Mouse (Mus musculus) spleen, adult 12 weeks (tissue): ENCODE data around the gene Serpina5.
"Not testable (repeated sequence)": the region's sequence is repeated elsewhere in the genome, so short reads cannot be mapped to it uniquely, and the experiment has no call there.

Experiments
- DNase-seq: peaks from one replicate; pipeline ENCODE4 v3.0.0; 2022; ENCODE audit warnings: low spot score

Gene Serpina5

GRCm38 (mm10) chr12:104100768-104101167, at the start of gene Serpina5:
TSS of gene Serpina5 (plus strand) at chr12:104101113.
- no peak for DNase-seq

- DNase-seq = no peak
Observed at GRCm38 (mm10) chr12:104053995-104054394, 46.9 kb upstream of the Serpina5 start.

- DNase-seq = no peak
Observed at GRCm38 (mm10) chr12:104055755-104056154, 45.2 kb upstream of the Serpina5 start.

- no peak for DNase-seq
Observed at GRCm38 (mm10) chr12:104057050-104057449, 43.9 kb upstream of the Serpina5 start.

GRCm38 (mm10) chr12:104057531-104057930, 43.4 kb upstream of the Serpina5 start:
- no peak for DNase-seq

GRCm38 (mm10) chr12:104060126-104060525, 40.8 kb upstream of the Serpina5 start:
- no peak for DNase-seq

- DNase-seq = no peak
Observed at GRCm38 (mm10) chr12:104061862-104062261, 39.1 kb upstream of the Serpina5 start.

GRCm38 (mm10) chr12:104064532-104064931, 36.4 kb upstream of the Serpina5 start:
- DNase-seq = no peak

GRCm38 (mm10) chr12:104064996-104065395, 35.9 kb upstream of the Serpina5 start:
- DNase-seq = no peak

GRCm38 (mm10) chr12:104066241-104066640, 34.7 kb upstream of the Serpina5 start:
- no peak for DNase-seq

GRCm38 (mm10) chr12:104067549-104067948, 33.4 kb upstream of the Serpina5 start:
- DNase-seq = no peak

GRCm38 (mm10) chr12:104069620-104070019, 31.3 kb upstream of the Serpina5 start:
- DNase-seq = no peak

- no peak for DNase-seq
Observed at GRCm38 (mm10) chr12:104071708-104072107, 29.2 kb upstream of the Serpina5 start.

- DNase-seq = no peak
Observed at GRCm38 (mm10) chr12:104072286-104072685, 28.6 kb upstream of the Serpina5 start.

GRCm38 (mm10) chr12:104090119-104090518, 10.8 kb upstream of the Serpina5 start:
- DNase-seq = no peak

GRCm38 (mm10) chr12:104091303-104091702, 9.6 kb upstream of the Serpina5 start:
- DNase-seq = no peak

- no peak for DNase-seq
Observed at GRCm38 (mm10) chr12:104105847-104106246, 4.9 kb downstream of the Serpina5 start.

- no peak for DNase-seq
Observed at GRCm38 (mm10) chr12:104106919-104107318, 6.0 kb downstream of the Serpina5 start.

GRCm38 (mm10) chr12:104108507-104108906, 7.6 kb downstream of the Serpina5 start:
- no peak for DNase-seq

- DNase-seq = not testable (repeated sequence)
Observed at GRCm38 (mm10) chr12:104112333-104112732, 11.4 kb downstream of the Serpina5 start, which contains the start of gene Serpina3a. TSS of gene Serpina3a (plus strand) at chr12:104112724.

GRCm38 (mm10) chr12:104114921-104115579, 14.1 kb downstream of the Serpina5 start:
- DNase-seq = no peak

GRCm38 (mm10) chr12:104123097-104123496, 22.2 kb downstream of the Serpina5 start:
- no peak for DNase-seq

GRCm38 (mm10) chr12:104123996-104124395, 23.1 kb downstream of the Serpina5 start:
- DNase-seq = no peak

GRCm38 (mm10) chr12:104125021-104125560, 24.2 kb downstream of the Serpina5 start:
- no peak for DNase-seq
